Mouse (Mus musculus) layer of hippocampus, postnatal 36 days (tissue): ENCODE measurements around the gene Cyb5b. TPM values are rescaled to one million over a fixed set of nuclear protein-coding genes. Genes with fewer than 3 reads are reported as not detected.

Experiments used
- DNase-seq, 2 experiments: peaks; one replicate each; pipeline ENCODE4 v3.0.0; 2022
- total RNA-seq, 2 experiments: library from RNA; stranded (reverse); gene quantifications; 2 replicates each; pipeline ENCODE4 v1.2.3; 2021

The Cyb5b gene
- total RNA-seq, 2 experiments from 2014 or later, result 106 to 109 TPM

GRCm38 (mm10) chr8:107130028-107130427 is 20.4 kb upstream of the Cyb5b start:
- no peak for DNase-seq

DNA sequence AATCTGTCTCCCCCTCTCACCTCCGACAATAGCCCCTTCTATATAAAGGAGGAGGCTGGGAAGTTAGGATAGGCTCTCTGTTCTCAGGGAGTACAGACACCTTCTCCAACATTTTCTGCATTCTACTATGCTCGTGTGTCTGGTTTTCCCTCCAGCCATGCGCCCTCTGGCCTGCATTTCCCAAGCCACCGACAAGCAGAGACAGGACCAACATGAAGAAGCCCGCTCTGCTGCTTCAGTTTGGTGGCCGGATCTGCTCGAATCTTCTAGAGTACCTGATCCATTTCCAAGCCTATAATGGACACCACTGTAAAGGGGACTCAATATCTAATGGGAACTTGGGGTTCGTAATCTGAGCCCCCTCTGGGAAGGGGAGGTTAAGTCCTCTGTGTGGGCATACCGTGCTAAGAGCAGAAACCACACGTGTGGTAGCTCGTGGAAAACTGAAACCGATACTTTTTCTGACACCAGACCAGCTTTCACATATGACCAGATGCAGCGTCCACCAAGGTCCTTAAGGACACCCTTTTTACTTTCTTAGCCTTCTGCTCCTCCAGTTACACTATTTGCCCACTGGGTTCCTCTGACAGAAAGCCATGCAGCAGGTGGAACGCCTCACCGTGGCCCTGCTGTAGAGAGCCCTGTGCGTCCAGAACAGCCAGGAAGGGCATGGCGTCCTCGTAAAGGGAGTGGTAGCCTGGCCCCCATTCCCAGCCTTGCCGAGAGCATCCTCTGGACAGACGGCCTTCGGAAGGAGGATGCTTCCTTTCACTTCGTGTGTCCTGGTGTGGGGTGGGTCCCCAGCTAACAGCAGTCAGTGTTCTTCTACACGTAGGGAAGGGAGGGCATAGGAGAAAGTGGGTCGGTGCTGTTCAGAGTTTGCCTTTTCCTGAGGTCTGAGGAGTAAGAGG is 17.6 kb upstream of the Cyb5b start:
- DNase-seq, result no peak

- no peak for DNase-seq
Observed at GRCm38 (mm10) chr8:107133881-107134280, 16.6 kb upstream of the Cyb5b start.

DNA sequence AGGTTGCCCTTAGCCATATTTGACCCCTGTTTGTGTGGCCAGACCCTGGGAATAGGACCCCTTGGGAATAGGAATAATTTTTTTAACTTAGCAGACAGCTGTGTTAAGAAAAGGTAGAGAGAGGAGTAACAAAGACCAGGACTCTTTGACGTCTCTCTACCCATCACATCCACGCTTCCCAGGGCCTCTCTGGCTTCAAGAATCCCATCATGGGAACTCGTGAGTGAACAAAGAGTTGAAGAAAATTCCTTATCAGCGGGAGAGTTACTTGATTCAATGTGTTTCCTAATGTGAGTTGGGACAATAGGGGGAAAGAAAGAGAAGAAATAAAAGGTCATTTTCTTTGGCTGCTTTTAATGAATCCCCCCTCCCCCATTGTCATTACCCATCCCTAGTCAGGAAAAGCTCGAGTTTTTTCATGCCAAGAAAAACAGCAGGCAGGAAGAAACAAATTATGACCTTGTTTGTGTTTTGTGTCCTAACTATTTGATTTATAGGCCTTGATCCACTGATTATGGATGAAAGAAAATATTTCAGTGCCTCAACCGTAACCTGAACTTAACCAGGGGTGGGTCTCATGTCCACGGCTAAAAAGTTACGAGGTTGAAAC is 14.3 kb upstream of the Cyb5b start:
- no peak for DNase-seq

- no peak for DNase-seq
Observed at GRCm38 (mm10) chr8:107137591-107137990, 12.8 kb upstream of the Cyb5b start.

- no peak for DNase-seq
Observed at GRCm38 (mm10) chr8:107138338-107138737, 12.1 kb upstream of the Cyb5b start.

- DNase-seq, result no peak
Observed at GRCm38 (mm10) chr8:107139704-107140470, 10.6 kb upstream of the Cyb5b start.

GRCm38 (mm10) chr8:107142539-107142938 is 7.9 kb upstream of the Cyb5b start:
- DNase-seq, result no peak

GRCm38 (mm10) chr8:107143501-107143900 is 6.9 kb upstream of the Cyb5b start:
- DNase-seq, result no peak

- DNase-seq, result no peak
Observed at GRCm38 (mm10) chr8:107146186-107146585, 4.3 kb upstream of the Cyb5b start.

- DNase-seq, result no peak
Observed at GRCm38 (mm10) chr8:107148802-107149201, 1.6 kb upstream of the Cyb5b start.

DNA sequence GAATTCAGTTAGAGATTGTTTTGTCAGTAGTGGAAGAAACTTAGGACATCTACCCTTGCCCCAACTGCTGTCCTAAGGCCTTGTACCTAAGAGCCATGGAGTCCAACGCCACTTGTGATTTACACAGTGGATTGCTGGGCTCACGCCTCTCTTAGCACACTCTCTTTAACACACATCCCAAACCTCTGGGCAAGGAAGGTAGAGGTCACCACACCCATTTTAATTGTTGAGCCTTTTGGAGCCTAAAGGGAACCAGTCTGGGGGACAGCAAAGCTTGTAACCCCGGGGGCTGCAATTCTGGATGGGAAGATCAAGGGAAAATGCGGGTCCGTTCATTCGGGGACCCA is 410 bp upstream of the Cyb5b start:
- no peak for DNase-seq

DNA sequence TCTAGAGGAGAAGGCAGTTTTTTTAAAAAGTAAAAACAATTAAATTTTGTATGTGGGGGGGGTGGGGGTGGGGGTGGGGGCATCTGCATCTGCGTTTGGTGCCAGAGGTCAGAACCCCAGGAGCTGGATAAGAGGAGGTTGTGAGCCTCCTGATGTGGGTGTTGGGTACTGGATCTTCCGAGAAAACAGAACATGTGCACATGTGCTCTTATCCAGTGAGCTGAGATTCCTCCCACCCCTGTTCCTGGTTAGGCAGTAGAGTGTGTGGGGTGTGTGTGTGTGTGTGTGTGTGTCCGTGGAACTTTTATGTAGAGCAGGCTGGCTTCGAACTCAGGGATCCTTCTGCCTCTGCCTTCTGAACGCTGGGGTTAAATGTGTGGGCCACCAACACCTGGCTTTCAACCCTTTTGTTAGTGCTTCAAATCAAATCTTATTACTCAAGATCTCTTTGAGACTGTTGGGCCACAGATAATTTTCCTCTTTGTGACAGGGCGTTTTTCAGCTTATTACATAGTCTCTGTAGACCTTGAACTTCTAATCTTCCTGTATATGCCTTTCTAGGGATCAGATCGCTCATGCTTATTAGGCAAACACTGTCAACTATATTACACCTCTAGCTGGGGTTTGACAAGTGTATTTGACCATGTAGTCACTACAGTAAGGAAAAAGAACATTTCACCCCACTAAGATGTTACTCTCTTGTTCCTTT is 926 bp downstream of the Cyb5b start:
- DNase-seq, result no peak

- DNase-seq, result no peak
Observed at GRCm38 (mm10) chr8:107153326-107154210, 3.1 kb downstream of the Cyb5b start.

DNA sequence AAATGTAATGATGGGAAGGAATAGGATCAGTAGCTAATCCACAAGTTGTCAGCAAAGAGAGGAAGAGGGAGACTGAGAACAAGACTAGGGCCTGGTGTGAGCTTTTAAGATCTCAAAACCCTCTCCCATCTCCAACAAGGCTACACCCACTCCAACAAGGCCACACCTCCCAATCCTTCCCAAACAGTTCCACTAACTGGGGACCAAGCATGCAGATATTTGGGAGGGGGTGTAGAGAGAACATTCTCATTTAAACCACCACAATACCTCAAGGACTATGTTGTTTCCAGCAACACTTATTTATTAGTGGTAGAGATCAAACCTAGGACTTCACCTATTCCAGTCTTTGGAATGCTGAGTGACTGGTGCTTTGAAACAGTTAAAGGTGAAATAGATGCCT is 6.4 kb downstream of the Cyb5b start:
- no peak for DNase-seq

- no peak for DNase-seq
Observed at GRCm38 (mm10) chr8:107157836-107158235, 7.4 kb downstream of the Cyb5b start.

GRCm38 (mm10) chr8:107158890-107159289 is 8.4 kb downstream of the Cyb5b start:
- no peak for DNase-seq

DNA sequence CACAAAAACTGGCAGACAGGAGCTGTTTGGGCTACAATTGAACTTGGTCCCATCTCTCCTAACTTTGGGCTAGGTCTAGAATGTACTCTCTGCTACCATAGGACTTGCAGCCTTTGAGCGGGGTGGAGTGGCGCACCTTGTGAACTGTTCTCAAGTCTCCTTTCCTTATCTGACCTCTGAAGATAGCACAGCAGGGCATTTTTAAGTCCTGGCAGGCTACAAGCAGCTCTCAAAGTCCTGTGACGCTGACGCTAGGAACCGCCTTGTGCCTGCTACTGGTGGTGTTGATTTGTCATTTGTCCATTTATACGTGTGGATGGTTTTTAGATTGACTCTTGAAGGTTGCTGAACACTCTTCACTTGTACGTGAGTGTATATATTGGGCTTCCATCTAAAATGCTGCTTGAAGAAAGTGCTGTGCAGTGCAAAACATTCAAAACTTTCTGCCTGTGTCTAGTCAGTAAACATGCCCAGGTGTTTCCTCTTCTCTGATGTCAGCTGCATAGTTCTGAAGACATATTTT is 13.9 kb downstream of the Cyb5b start:
- no peak for DNase-seq

DNA sequence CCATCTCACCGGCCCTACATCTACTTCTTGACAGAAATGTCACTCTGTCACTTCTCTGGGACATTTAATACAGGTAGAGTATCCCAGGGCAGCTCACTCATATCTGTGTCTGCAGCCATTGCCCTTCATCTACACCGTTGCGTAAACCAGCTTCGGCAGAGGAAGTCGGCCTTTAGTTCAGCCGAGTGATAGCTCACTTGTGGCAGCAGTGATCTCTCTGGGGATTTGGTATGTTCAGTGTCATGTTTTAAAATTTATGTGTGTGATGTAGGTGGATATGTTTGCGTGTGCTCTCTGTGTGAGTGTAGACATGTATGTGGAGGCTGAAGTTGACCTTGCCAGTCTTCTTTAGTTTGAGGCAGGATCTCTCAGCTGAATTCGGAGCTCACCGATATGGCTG is 15.3 kb downstream of the Cyb5b start:
- DNase-seq, result no peak

- no peak for DNase-seq
Observed at GRCm38 (mm10) chr8:107167848-107168247, 17.4 kb downstream of the Cyb5b start.

- DNase-seq, result no peak
Observed at GRCm38 (mm10) chr8:107172152-107172551, 21.7 kb downstream of the Cyb5b start.
